Mouse (Mus musculus) liver, postnatal 0 days (tissue): ENCODE results near the gene Tbc1d8. TPM values are rescaled to one million over a fixed set of nuclear protein-coding genes. Genes with fewer than 3 reads are reported as not detected.

Source experiments
- ATAC-seq: fragments of 200-750 bp; cut with Nextera tagmentation; 2 replicates; pipeline ENCODE4 v1.8.0; 2017; ENCODE audit warnings: mild to moderate bottlenecking, moderate library complexity
- DNase-seq: peaks from one replicate; pipeline ENCODE4 v3.0.0-alpha.2; 2016
- H3K27ac ChIP-seq: fragments of 300-500 bp; sonication (generic); 2 replicates; pipeline ENCODE4 v1.5.1; 2014; ENCODE audit warnings: antibody characterized with exemption, moderate library complexity, mild to moderate bottlenecking, low read depth
- H3K27me3 ChIP-seq: fragments of 300-500 bp; sonication (generic); 2 replicates; pipeline ENCODE4 v1.6.1; 2014; ENCODE audit warnings: low read length, control low read depth, mixed read lengths; ENCODE audit not compliant: insufficient read depth
- H3K36me3 ChIP-seq: fragments of 300-500 bp; sonication (generic); replicated peaks from 2 replicates; pipeline ENCODE4 v1.6.1; 2014; ENCODE audit warnings: mild to moderate bottlenecking, control low read depth, low read length, moderate library complexity, mixed read lengths; ENCODE audit not compliant: insufficient read depth
- H3K4me1 ChIP-seq: fragments of 300-500 bp; sonication (generic); 2 replicates; pipeline ENCODE4 v1.6.1; 2014; ENCODE audit warnings: antibody characterized with exemption, mild to moderate bottlenecking, control low read depth; ENCODE audit not compliant: insufficient read depth
- H3K4me2 ChIP-seq: fragments of 300-500 bp; sonication (generic); 2 replicates; pipeline ENCODE4 v1.6.1; 2014; ENCODE audit warnings: low read depth, mild to moderate bottlenecking, low read length, moderate library complexity, mixed read lengths
- H3K4me3 ChIP-seq: fragments of 300-500 bp; sonication (generic); 2 replicates; pipeline ENCODE4 v1.5.1; 2014; ENCODE audit warnings: low read depth, low read length
- H3K9ac ChIP-seq: fragments of 300-500 bp; sonication (generic); replicated peaks from 2 replicates; pipeline ENCODE4 v1.6.1; 2014; ENCODE audit warnings: mild to moderate bottlenecking, moderate library complexity
- H3K9me3 ChIP-seq: fragments of 300-500 bp; sonication (generic); 2 replicates; pipeline ENCODE4 v1.6.1; 2016; ENCODE audit warnings: mild to moderate bottlenecking, control low read depth, low read length, mixed read lengths
- CTCF ChIP-seq: sonication (generic); IDR thresholded peaks from 2 replicates; pipeline ENCODE4 v1.5.1; 2016; ENCODE audit warnings: antibody characterized with exemption, low read depth
- EP300 ChIP-seq: IDR thresholded peaks from 2 replicates; pipeline ENCODE4 v1.6.1; 2016; ENCODE audit warnings: antibody characterized with exemption, low read depth, mild to moderate bottlenecking
- WGBS: fragments of 180-500 bp; shearing (Covaris S2); extraction: QIAGEN DNeasy Blood & Tissue Kit; methylation state at CpG from one replicate; pipeline ENCODE4 v1.1.7; 2014; ENCODE audit not compliant: insufficient replicate concordance; 5-methylcytosine and 5-hydroxymethylcytosine counted together
- polyA plus RNA-seq: library from polyadenylated mRNA; unstranded; fragments of >200 nt; fragmentation: Nextera tagmentation; extraction: Ambion mirVana; gene quantifications from 2 replicates; pipeline ENCODE4 v1.2.1, GENCODE M21; 2015

Tbc1d8 gene
- polyA plus RNA-seq, 1 experiment from 2014 or later, result 8.8 TPM

GRCm38 (mm10) chr1:39399228-39399627 is 79.3 kb downstream of the Tbc1d8 start:
- 82% methylated on average over 4 of the region's 4 CpGs for WGBS
- no peak overlapping the region for H3K9ac ChIP-seq
- H3K4me1 ChIP-seq, result no peaks in the 10 kb centered on the region

GRCm38 (mm10) chr1:39398284-39398683 is 80.3 kb downstream of the Tbc1d8 start:
- ATAC-seq, result no peak
- DNase-seq, result no peak
- 71% methylated on average over 6 of the region's 6 CpGs for WGBS

More at GRCm38 (mm10) chr1:39399228-39399627, 79.3 kb downstream of the Tbc1d8 start:
- peaks cover 74% of the 10 kb centered on the region for H3K36me3 ChIP-seq
- TF ChIP-seq EP300, result no peak
- no peak for TF ChIP-seq CTCF
- no peaks in the 10 kb centered on the region for H3K27me3 ChIP-seq
- DNase-seq, result no peak
- no peak overlapping the region for H3K27ac ChIP-seq
- 0 out of 2 replicates have a peak, but pooled peaks have one; percentile 9 for ATAC-seq
- H3K4me3 ChIP-seq, result no peak overlapping the region
- H3K9me3 ChIP-seq, result peaks cover 4% of the 10 kb centered on the region
- no peak overlapping the region for H3K4me2 ChIP-seq

DNA sequence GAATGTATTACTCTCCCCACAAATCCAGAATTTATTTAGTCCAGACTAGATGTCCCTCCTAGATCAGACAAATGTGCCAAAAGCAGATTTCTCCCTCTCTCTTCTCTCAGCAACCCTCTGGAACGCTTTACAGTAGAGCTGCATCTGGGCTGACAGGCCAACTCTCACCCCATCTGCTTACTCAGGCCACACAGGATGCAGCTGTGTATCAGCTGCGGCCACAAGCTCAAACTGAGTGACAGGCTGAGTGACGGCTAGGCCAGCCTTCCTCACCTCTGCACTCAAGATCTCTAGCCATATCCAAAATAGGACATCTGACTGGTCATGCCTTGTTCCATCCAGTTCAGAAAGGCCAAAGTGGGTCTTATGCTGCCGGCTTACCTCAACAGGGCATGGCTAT is 82.2 kb downstream of the Tbc1d8 start:
- no peak overlapping the region for H3K4me2 ChIP-seq
- 39% methylated on average over 4 of the region's 4 CpGs for WGBS
- ATAC-seq, result peak; percentile 52
- H3K9ac ChIP-seq, result no peak overlapping the region
- no peaks in the 10 kb centered on the region for H3K27me3 ChIP-seq
- TF ChIP-seq EP300 (0 out of 2 replicates have a peak, but pooled peaks have one; percentile 23), CTCF (no peak)
- H3K4me3 ChIP-seq, result no peak overlapping the region
- H3K4me1 ChIP-seq, result peaks cover 5% of the 10 kb centered on the region; the same call in 1 of the 2 replicates
- no peak for DNase-seq
- H3K36me3 ChIP-seq, result peaks cover 72% of the 10 kb centered on the region
- peaks cover 4% of the 10 kb centered on the region for H3K9me3 ChIP-seq
- H3K27ac ChIP-seq, result no peak overlapping the region

More at GRCm38 (mm10) chr1:39398284-39398683, 80.3 kb downstream of the Tbc1d8 start:
- Histone ChIP-seq H3K36me3 (peaks cover 73% of the 10 kb centered on the region), H3K4me3 (no peak overlapping the region), H3K4me1 (peaks cover 3% of the 10 kb centered on the region; the same call in 1 of the 2 replicates), H3K4me2 (no peak overlapping the region), H3K9me3 (peaks cover 4% of the 10 kb centered on the region), H3K9ac (no peak overlapping the region), H3K27me3 (no peaks in the 10 kb centered on the region), H3K27ac (no peak overlapping the region)
- no peak for TF ChIP-seq EP300
- TF ChIP-seq CTCF, result no peak

DNA sequence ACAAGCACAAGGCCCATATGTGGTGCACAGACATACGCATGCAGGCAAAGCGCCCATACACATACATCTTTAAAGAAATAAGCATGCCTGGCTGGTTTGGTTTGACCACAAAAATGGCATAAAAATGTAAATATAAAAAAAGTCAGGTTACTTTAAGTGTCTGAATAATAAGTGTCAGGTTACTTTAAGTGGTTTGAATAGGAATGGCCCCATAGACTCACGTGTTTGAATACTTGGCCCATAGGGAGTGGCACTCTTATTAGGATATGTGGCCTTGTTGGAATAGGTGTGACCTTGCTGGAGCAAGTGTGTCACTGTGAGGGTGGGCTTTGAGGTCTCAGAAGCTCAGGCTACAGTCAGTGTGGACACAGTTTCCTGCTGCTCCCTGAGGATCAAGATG is 83.9 kb downstream of the Tbc1d8 start:
- H3K4me3 ChIP-seq, result no peak overlapping the region
- no peak overlapping the region for H3K27ac ChIP-seq

DNA sequence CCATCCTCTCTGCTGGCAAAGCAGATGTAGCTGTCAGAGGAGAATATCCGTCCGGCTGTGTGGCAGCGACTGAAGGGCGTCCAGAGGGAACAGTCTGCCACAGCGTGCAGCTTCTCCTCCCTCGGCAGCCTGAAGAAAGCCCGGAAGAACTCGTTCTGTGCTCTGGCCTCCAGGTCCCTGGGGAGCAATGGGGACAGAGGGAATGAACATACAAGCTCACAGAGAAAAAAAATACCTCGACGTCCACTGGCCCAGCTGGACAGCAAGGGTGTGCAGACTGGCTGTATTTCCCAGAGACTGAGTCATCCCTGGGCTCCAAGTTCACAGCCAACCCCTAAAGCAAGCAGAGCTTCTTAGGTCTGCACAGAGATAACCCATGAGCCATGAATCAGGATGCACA is 84.5 kb downstream of the Tbc1d8 start:
- Histone ChIP-seq H3K4me2 (no peak overlapping the region), H3K4me3 (no peak overlapping the region), H3K9ac (no peak overlapping the region), H3K27ac (no peak overlapping the region), H3K4me1 (peaks cover 5% of the 10 kb centered on the region; the same call in 1 of the 2 replicates), H3K9me3 (peaks cover 4% of the 10 kb centered on the region), H3K27me3 (no peaks in the 10 kb centered on the region), H3K36me3 (peaks cover 67% of the 10 kb centered on the region)
- no peak for DNase-seq
- TF ChIP-seq EP300 (no peak), CTCF (no peak)
- ATAC-seq, result no peak
- WGBS, result 79% methylated on average over 10 of the region's 10 CpGs

More for the DNA sequence above, 83.9 kb downstream of the Tbc1d8 start:
- no peak for ATAC-seq
- no peak overlapping the region for H3K4me2 ChIP-seq
- WGBS, result 93% methylated on average over 3 of the region's 3 CpGs
- no peak for TF ChIP-seq EP300
- TF ChIP-seq CTCF, result no peak
- no peak for DNase-seq
- H3K36me3 ChIP-seq, result peaks cover 67% of the 10 kb centered on the region
- H3K9ac ChIP-seq, result no peak overlapping the region
- H3K4me1 ChIP-seq, result peaks cover 5% of the 10 kb centered on the region; the same call in 1 of the 2 replicates
- H3K27me3 ChIP-seq, result no peaks in the 10 kb centered on the region
- H3K9me3 ChIP-seq, result peaks cover 4% of the 10 kb centered on the region

DNA sequence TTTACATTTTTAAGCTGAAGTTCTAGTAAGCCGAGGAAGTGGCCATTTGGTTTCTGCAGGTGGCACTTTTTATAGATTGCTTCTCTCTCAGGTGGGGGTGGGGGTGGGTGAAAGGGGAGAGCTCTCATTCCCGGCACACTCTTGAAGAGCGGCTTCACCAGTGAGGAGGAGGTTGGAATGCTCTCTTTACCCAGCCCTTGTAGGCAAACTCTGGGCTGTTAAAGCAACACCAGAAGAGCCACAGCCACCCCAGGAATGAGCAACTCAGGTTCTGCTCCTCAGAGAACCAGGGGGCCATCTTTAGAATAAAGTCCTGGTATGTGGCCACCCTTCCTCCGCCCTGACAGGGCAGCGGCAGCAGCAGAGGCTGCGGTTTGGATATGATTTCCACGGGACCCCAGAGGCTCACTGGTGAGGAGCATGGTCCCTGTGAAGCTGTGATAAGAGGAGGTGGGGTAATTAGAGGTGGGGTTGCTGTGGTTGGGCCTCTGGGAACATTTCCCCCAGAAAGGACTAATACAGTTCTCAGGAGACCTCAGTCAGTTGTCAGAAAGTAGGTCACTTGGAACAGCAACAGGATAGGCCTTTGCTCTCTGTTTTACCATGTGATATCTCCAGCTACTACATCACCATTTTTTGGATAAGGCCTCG is 85.2 kb downstream of the Tbc1d8 start:
- Histone ChIP-seq H3K4me3 (no peak overlapping the region), H3K4me2 (no peak overlapping the region), H3K36me3 (peaks cover 65% of the 10 kb centered on the region), H3K9ac (no peak overlapping the region), H3K27me3 (no peaks in the 10 kb centered on the region), H3K27ac (no peak overlapping the region; the same call in 1 of the 2 replicates), H3K9me3 (peaks cover 4% of the 10 kb centered on the region), H3K4me1 (peaks cover 5% of the 10 kb centered on the region; the same call in 1 of the 2 replicates)
- WGBS, result 55% methylated on average over 8 of the region's 8 CpGs
- TF ChIP-seq CTCF (no peak), EP300 (peak; percentile 75)
- ATAC-seq (peak; percentile 69), DNase-seq (no peak)
